16 mouse cellular contexts compared by ENCODE assay signal in genomic region chr3:69181531-69181930, GRCm38 (mm10).
"Had no signal": no experiment of that assay in that cellular context is flagged by ENCODE, and none has a peak within 500 bp of the region (broad histone marks: within the 10 kb centered on the region; RNA-seq: fewer than 3 reads in every experiment).

No protein-coding gene starts in this region.

- DNase-seq: heart, postnatal 10 days; heart, postnatal 14 days; heart, postnatal 36 days; heart, postnatal 4 days; kidney, adult 11 months; kidney, adult 18-20 months; kidney, adult 2 months; kidney, adult 8-10 months; kidney, adult 9 months; kidney, postnatal 10 days; kidney, postnatal 14 days; kidney, postnatal 25 days; kidney, postnatal 36 days; kidney, postnatal 4 days; layer of hippocampus, adult 9-11 months; layer of hippocampus, postnatal 36 days had no signal
